Mouse (Mus musculus): ENCODE measurements around the gene Oprl1.

The Oprl1 gene

GRCm38 (mm10) chr2:181766672-181767557 is 52.1 kb downstream of the Oprl1 start:
- DNase-seq = peak; percentile 73 to 79

DNA sequence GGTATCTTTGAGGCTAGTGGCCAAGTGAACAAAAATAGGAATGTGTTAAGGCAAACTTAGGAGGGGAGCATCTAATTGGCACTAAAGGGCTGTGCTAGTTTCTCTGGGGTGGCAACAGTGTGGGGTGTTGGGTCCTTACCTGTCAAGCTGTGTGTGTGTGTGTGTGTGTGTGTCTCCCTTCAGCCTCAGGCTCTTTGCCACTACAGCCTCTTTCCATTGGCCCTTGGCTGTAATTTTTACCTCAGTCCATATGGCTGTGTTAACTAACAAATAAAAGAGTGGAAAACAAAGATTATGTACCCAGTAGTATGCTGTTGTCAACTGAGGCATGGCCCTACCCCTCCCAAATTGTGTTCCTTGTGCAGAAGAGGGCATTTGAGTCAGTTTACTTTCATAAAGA is 53.6 kb downstream of the Oprl1 start:
- DNase-seq = peak in 1 of 2 experiments; percentile 48

- DNase-seq = peak; percentile 45 to 55
Measured at GRCm38 (mm10) chr2:181769397-181769796, 54.6 kb downstream of the Oprl1 start.
